Mouse (Mus musculus) myocyte (in vitro differentiated cells): ENCODE results near the gene Prr12.

ENCODE experiments used
- CEBPB ChIP-seq: IDR thresholded peaks from 2 replicates; pipeline ENCODE4 v1.6.1; 2011; ENCODE audit warnings: mild to moderate bottlenecking, moderate library complexity; ENCODE audit not compliant: poor library complexity, insufficient read depth, severe bottlenecking
- E2F4 ChIP-seq: IDR thresholded peaks from one replicate; pipeline ENCODE4 v1.6.1; 2011; ENCODE audit warnings: mild to moderate bottlenecking, control low read depth, moderate library complexity; ENCODE audit not compliant: insufficient read depth
- MAX ChIP-seq: IDR thresholded peaks from one replicate; pipeline ENCODE4 v1.6.1; 2011; ENCODE audit warnings: low read depth, mild to moderate bottlenecking, control low read depth
- MYOD1 ChIP-seq, 3 experiments: IDR thresholded peaks; one replicate each; pipeline ENCODE4 v1.6.1; 2011; ENCODE audit warnings: control low read depth in 2 of 3, low read depth in 2 of 3, mild to moderate bottlenecking in 2 of 3, moderate library complexity in 1 of 3; ENCODE audit not compliant: insufficient read length in 2 of 3, control insufficient read depth in 1 of 3
- MYOG ChIP-seq, 3 experiments: IDR thresholded peaks; one replicate each; pipeline ENCODE4 v1.6.1; 2011; ENCODE audit warnings: control low read depth in 2 of 3, low read depth in 2 of 3, mild to moderate bottlenecking in 2 of 3; ENCODE audit not compliant: insufficient read length in 2 of 3, control insufficient read depth in 1 of 3, insufficient read depth in 1 of 3
- POLR2A ChIP-seq: IDR thresholded peaks from one replicate; pipeline ENCODE4 v1.6.1; 2011; ENCODE audit warnings: low read depth, mild to moderate bottlenecking, control low read depth, moderate library complexity; ENCODE audit not compliant: insufficient read length
- POLR2AphosphoS2 ChIP-seq: IDR thresholded peaks from one replicate; pipeline ENCODE4 v1.6.1; 2011; ENCODE audit warnings: low read depth, control low read depth; ENCODE audit not compliant: insufficient read length
- REST ChIP-seq: IDR thresholded peaks from one replicate; pipeline ENCODE4 v1.6.1; 2011; ENCODE audit warnings: mild to moderate bottlenecking, control low read depth, moderate library complexity; ENCODE audit not compliant: insufficient read depth, insufficient read length
- SRF ChIP-seq: IDR thresholded peaks from one replicate; pipeline ENCODE4 v1.6.1; 2011; ENCODE audit warnings: low read depth; ENCODE audit not compliant: control insufficient read depth, insufficient read length
- TCF12 ChIP-seq: IDR thresholded peaks from one replicate; pipeline ENCODE4 v1.6.1; 2011; ENCODE audit warnings: mild to moderate bottlenecking, control low read depth; ENCODE audit not compliant: poor library complexity, insufficient read depth, severe bottlenecking
- TCF3 ChIP-seq: IDR thresholded peaks from one replicate; pipeline ENCODE4 v1.6.1; 2011; ENCODE audit warnings: low read depth, control low read depth; ENCODE audit not compliant: insufficient read length
- USF1 ChIP-seq: IDR thresholded peaks from one replicate; pipeline ENCODE4 v1.6.1; 2011; ENCODE audit warnings: low read depth, mild to moderate bottlenecking, control low read depth, moderate library complexity

- no peak for TF ChIP-seq MYOG (IDR thresholded peaks at IDR 0.05; ENCODE audit: control insufficient read depth in 1 of 3, insufficient read depth in 1 of 3, insufficient read length in 2 of 3, low read depth in 2 of 3)
- TF ChIP-seq POLR2A, result no peak
- TF ChIP-seq POLR2AphosphoS2, result no peak
- no peak for TF ChIP-seq USF1
- no peak for TF ChIP-seq TCF12
- no peak for TF ChIP-seq MAX
- no peak for TF ChIP-seq E2F4
- TF ChIP-seq MYOD1 (IDR thresholded peaks at IDR 0.05; ENCODE audit: control insufficient read depth in 1 of 3, insufficient read length in 2 of 3, low read depth in 2 of 3), result no peak
- TF ChIP-seq CEBPB, result no peak
- TF ChIP-seq TCF3, result no peak
- no peak for TF ChIP-seq SRF
- no peak for TF ChIP-seq REST
Observed at GRCm38 (mm10) chr7:45027761-45028160, 24.9 kb downstream of the Prr12 start.
